Mouse (Mus musculus): Measurements from ENCODE around the gene D1Ertd622e.

DNA sequence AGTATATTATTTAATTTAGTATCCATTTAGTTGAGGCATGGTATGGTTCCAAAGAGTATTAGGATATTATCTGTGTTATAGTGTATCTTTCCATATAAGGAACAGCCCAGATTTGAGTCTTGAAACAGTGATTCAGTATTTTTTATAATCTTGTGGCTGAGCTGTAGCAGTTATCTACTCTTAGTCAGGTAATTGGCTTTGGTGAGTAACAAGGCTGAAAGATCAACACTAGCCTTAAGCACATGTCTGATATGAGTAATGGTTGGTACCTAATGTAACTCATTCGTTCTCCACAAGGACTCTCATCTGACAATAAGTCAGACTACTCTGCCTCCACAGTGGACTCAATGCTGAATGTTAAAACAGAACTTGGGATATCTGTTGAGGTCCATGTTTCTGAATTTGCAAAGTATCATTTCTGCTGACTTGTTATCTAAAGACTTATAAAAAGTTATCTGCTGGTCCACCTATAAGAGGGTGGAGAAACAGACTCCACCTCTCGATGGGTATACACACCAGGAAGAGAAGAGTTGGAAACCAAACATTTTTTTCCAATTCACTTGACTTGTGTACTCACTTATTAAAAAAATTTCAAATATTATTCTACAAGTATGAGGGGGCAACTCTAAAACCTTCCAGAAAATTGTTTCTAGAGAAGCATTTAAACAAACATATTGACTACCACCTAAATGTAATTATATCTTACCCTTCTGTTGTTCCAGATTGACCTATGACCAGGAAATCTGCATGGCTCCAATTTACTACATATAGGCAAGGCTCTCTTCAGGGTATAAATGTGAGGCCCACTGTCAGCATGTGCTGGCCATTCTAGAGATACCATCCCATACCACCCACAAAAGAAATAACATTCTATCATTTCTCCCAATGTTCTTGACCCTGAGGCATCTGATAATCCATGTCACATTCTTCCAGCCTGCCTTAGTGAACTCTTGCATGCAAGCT, 84.5 kb downstream of the D1Ertd622e start:
- TF ChIP-seq ZNF384 (IDR thresholded peaks at IDR 0.05; ENCODE audit: low read depth, low read length) = no peak
- TF ChIP-seq HCFC1 (IDR thresholded peaks at IDR 0.05; ENCODE audit: borderline replicate concordance, insufficient read depth, low read length) = no peak

Data from ES-E14 (cell line).